Mouse (Mus musculus): ENCODE data around the gene Ppa2. TPM values are rescaled to one million over a fixed set of nuclear protein-coding genes. Genes with fewer than 3 reads are reported as not detected.

Gene Ppa2
- polyA plus RNA-seq, 1 experiment from 2014 or later = 79.6 TPM

GRCm38 (mm10) chr3:133331184-133331866 is 21.4 kb downstream of the Ppa2 start:
- no peak overlapping the region for H3K27ac ChIP-seq (replicated peaks)

DNA sequence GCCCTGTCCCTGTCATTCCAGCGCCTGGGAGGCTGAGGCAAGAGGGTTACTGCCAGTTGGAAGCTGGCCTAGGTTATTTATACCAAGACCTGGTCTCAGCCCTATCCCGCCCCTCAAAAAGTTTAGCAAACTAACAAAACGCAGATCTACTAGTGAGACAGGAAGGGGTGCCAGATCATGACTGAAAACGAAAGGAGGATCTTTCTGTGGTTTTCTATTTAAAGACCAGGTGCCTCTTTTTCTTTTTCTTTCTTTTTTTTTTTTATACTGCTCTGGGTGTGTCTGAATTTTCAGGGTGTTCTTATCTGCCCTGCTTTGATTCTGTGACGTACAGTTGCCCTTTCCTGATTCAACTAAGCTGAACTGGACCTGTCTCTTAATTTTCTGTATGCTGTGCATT is 22.4 kb downstream of the Ppa2 start:
- no peak overlapping the region for H3K4me2 ChIP-seq (replicated peaks)
- no peak overlapping the region for H3K4me3 ChIP-seq (replicated peaks)
- ATAC-seq (ENCODE audit: insufficient number of reproducible peaks, low FRiP score, low TSS enrichment, low read depth) = no peak
- no peaks in the 10 kb centered on the region for H3K27me3 ChIP-seq
- H3K27ac ChIP-seq (replicated peaks) = no peak overlapping the region
- no peak overlapping the region for H3K9ac ChIP-seq
- 81% methylated on average over 5 of the region's 5 CpGs for whole genome bisulfite sequencing
- H3K36me3 ChIP-seq = peaks cover 8% of the 10 kb centered on the region; the same call in 1 of the 2 replicates
- H3K4me1 ChIP-seq = 0 out of 2 replicates have a peak, but pooled peaks cover 7% of the 10 kb centered on the region
- H3K9me3 ChIP-seq (replicated peaks) = no peaks in the 10 kb centered on the region

More at GRCm38 (mm10) chr3:133331184-133331866, 21.4 kb downstream of the Ppa2 start:
- no peak; the same call in 1 of the 2 replicates for ATAC-seq (ENCODE audit: insufficient number of reproducible peaks, low FRiP score, low TSS enrichment, low read depth)
- WGBS = 59% methylated on average over 15 of the region's 15 CpGs
- 0 out of 2 replicates have a peak, but pooled peaks cover 7% of the 10 kb centered on the region for H3K4me1 ChIP-seq
- H3K9ac ChIP-seq = no peak overlapping the region
- H3K4me3 ChIP-seq (replicated peaks) = no peak overlapping the region
- peaks cover 9% of the 10 kb centered on the region; the same call in 1 of the 2 replicates for H3K36me3 ChIP-seq
- H3K4me2 ChIP-seq (replicated peaks) = no peak overlapping the region
- H3K9me3 ChIP-seq (replicated peaks) = no peaks in the 10 kb centered on the region
- H3K27me3 ChIP-seq = no peaks in the 10 kb centered on the region

DNA sequence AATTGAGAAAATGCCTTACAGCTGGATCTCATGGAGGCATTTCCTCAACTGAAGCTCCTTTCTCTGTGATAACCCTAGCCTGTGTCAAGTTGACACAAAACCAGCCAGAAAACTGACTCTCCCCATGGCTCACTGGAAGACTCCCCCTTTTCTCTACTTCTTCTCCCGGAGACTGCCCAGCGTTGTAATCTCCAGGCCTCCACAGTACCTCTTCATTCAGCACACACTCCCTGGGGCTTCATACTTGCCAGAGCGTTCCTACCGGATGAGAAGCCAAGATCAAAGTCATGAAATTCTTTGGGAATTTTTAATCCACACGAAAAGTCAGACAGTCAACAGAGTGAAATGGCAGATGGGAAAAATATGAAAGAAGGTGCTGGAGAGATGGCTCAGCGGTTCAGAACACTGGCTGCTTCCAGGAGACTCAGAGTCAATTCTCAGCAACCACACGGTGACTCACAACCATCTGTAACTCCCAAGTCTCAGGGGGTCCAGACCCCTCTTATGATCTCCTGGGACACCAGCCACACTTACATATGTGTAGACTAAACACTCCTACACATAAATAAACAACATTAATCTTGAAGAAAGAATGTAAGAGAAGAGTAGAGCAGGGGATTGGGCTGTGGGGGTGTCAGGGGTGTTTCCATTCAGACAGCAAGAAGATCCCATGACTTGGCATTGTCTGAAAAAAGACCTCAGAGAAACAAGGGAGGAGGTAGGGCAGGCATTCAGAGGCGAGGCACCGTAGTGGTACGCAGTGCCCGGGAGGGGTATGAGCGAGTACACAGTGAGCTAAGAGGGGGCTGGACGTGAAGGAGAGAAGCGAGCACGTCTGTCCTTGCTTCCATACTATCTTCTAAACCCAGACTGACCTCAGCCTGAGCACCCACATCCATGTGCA is 23.6 kb downstream of the Ppa2 start:
- Histone ChIP-seq H3K9me3 (replicated peaks) (no peaks in the 10 kb centered on the region), H3K4me1 (0 out of 2 replicates have a peak, but pooled peaks cover 7% of the 10 kb centered on the region), H3K9ac (no peak overlapping the region), H3K4me3 (replicated peaks) (no peak overlapping the region), H3K27me3 (no peaks in the 10 kb centered on the region), H3K27ac (replicated peaks) (no peak overlapping the region), H3K36me3 (peaks cover 4% of the 10 kb centered on the region; the same call in 1 of the 2 replicates), H3K4me2 (replicated peaks) (no peak overlapping the region)
- no peak for ATAC-seq (ENCODE audit: insufficient number of reproducible peaks, low FRiP score, low TSS enrichment, low read depth)
- WGBS = 59% methylated on average over 15 of the region's 15 CpGs

- no peak overlapping the region for H3K9ac ChIP-seq
- no peak overlapping the region for H3K27ac ChIP-seq (replicated peaks)
- no peak overlapping the region for H3K4me3 ChIP-seq (replicated peaks)
- peaks cover 4% of the 10 kb centered on the region; the same call in 1 of the 2 replicates for H3K36me3 ChIP-seq
- no peak overlapping the region for H3K4me2 ChIP-seq (replicated peaks)
- 73% methylated on average over 5 of the region's 5 CpGs for WGBS
- H3K9me3 ChIP-seq (replicated peaks) = no peaks in the 10 kb centered on the region
- H3K4me1 ChIP-seq = peaks cover 16% of the 10 kb centered on the region
- ATAC-seq (ENCODE audit: insufficient number of reproducible peaks, low FRiP score, low TSS enrichment, low read depth) = no peak
- H3K27me3 ChIP-seq = no peaks in the 10 kb centered on the region
Observed at GRCm38 (mm10) chr3:133334691-133335090, 24.8 kb downstream of the Ppa2 start.

GRCm38 (mm10) chr3:133335166-133335565 is 25.3 kb downstream of the Ppa2 start:
- no peak for ATAC-seq (ENCODE audit: insufficient number of reproducible peaks, low FRiP score, low TSS enrichment, low read depth)
- Histone ChIP-seq H3K4me1 (peaks cover 16% of the 10 kb centered on the region), H3K27me3 (no peaks in the 10 kb centered on the region), H3K27ac (replicated peaks) (no peak overlapping the region), H3K9ac (no peak overlapping the region), H3K36me3 (peaks cover 5% of the 10 kb centered on the region; the same call in 1 of the 2 replicates), H3K4me2 (replicated peaks) (no peak overlapping the region), H3K4me3 (replicated peaks) (no peak overlapping the region), H3K9me3 (replicated peaks) (no peaks in the 10 kb centered on the region)
- WGBS = 62% methylated on average over 2 of the region's 2 CpGs

DNA sequence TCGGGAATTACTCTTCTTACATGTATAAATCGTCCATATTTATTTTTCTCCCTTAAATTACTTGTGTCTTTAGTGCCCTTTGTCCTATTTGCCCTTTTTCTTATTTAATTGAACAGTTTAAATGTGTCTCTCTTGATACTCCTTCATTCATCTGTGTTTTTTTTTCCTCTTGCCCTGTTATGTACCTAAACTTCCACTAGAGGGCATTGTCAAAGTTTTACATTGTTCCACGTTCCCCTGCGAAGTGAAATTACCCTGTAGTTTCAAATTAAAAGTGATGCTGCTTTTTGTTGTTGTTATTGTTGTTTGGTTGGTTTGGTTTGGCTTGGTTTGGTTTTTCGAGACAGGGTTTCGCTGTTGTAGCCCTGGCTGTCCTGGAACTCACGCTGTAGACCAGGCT is 26.5 kb downstream of the Ppa2 start:
- Histone ChIP-seq H3K4me1 (peaks cover 16% of the 10 kb centered on the region), H3K27me3 (no peaks in the 10 kb centered on the region), H3K4me2 (replicated peaks) (no peak overlapping the region), H3K4me3 (replicated peaks) (no peak overlapping the region), H3K27ac (replicated peaks) (no peak overlapping the region), H3K36me3 (peaks cover 10% of the 10 kb centered on the region; the same call in 1 of the 2 replicates), H3K9me3 (replicated peaks) (no peaks in the 10 kb centered on the region), H3K9ac (no peak overlapping the region)
- ATAC-seq (ENCODE audit: insufficient number of reproducible peaks, low FRiP score, low TSS enrichment, low read depth) = no peak
- WGBS = 73% methylated on average over 7 of the region's 7 CpGs

GRCm38 (mm10) chr3:133338851-133339356 is 29.0 kb downstream of the Ppa2 start:
- Histone ChIP-seq H3K27me3 (no peaks in the 10 kb centered on the region), H3K4me2 (replicated peaks) (peak overlapping the region; percentile 8; the same call in 1 of the 2 replicates), H3K27ac (replicated peaks) (peak overlapping the region; percentile 73), H3K4me1 (peaks cover 9% of the 10 kb centered on the region), H3K36me3 (peaks cover 7% of the 10 kb centered on the region; the same call in 1 of the 2 replicates), H3K9ac (no peak overlapping the region), H3K9me3 (replicated peaks) (no peaks in the 10 kb centered on the region), H3K4me3 (replicated peaks) (no peak overlapping the region)
- WGBS = 31% methylated on average over 9 of the region's 9 CpGs
- no peak for ATAC-seq (ENCODE audit: insufficient number of reproducible peaks, low FRiP score, low TSS enrichment, low read depth)

DNA sequence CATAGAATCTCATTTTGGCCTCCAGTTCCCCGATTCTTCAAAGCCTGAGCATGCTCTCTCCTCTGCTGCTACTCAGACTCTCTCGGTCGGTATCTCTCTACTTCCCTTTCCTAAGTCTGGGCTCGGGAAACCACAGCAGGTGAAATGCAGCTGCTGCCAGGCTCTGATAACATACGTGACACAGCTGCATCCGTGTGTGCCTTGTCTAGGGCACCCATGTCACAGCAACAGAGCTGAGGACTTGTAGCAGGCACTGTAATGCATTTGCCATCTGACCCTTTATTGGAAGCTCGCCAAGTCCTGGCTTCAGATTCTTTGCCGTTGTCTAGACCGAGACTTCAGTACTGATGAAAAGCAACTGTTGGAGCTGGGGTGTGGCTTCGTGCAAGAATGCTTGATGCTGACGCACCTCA is 29.5 kb downstream of the Ppa2 start:
- H3K4me1 ChIP-seq = peaks cover 9% of the 10 kb centered on the region
- no peaks in the 10 kb centered on the region for H3K27me3 ChIP-seq
- H3K27ac ChIP-seq (replicated peaks) = peak overlapping the region; percentile 73
- peak overlapping the region; percentile 8; the same call in 1 of the 2 replicates for H3K4me2 ChIP-seq (replicated peaks)
- no peak overlapping the region for H3K4me3 ChIP-seq (replicated peaks)
- H3K36me3 ChIP-seq = peaks cover 7% of the 10 kb centered on the region; the same call in 1 of the 2 replicates
- H3K9me3 ChIP-seq (replicated peaks) = no peaks in the 10 kb centered on the region
- H3K9ac ChIP-seq = no peak overlapping the region
- peak; percentile 81 for ATAC-seq (ENCODE audit: insufficient number of reproducible peaks, low FRiP score, low TSS enrichment, low read depth)
- 18% methylated on average over 11 of the region's 11 CpGs for WGBS

DNA sequence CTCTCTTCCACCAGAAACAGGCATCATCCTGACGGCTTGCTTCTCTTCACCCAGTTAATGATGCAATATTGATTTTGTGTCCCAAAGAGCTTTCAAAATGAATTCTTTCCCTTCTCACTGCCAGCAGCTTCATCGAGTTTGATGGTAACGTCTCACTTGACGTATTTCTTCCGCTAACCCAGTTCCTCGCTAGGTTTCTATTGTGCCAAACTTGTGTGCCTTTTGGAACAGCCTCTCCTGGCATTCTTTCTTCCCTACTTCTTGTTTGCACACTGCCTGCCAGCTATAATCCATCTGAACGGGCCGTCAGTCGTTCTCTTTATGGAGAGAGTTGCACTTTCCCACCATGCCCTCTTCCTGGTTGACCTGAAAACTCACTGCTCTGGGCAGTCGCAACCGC is 31.2 kb downstream of the Ppa2 start:
- H3K9me3 ChIP-seq (replicated peaks) = no peaks in the 10 kb centered on the region
- no peak overlapping the region for H3K4me2 ChIP-seq (replicated peaks)
- 86% methylated on average over 11 of the region's 11 CpGs for WGBS
- no peak overlapping the region for H3K4me3 ChIP-seq (replicated peaks)
- H3K36me3 ChIP-seq = peaks cover 7% of the 10 kb centered on the region; the same call in 1 of the 2 replicates
- no peaks in the 10 kb centered on the region for H3K27me3 ChIP-seq
- H3K4me1 ChIP-seq = peaks cover 9% of the 10 kb centered on the region
- H3K9ac ChIP-seq = no peak overlapping the region
- no peak overlapping the region for H3K27ac ChIP-seq (replicated peaks)
- ATAC-seq (ENCODE audit: insufficient number of reproducible peaks, low FRiP score, low TSS enrichment, low read depth) = no peak

GRCm38 (mm10) chr3:133347535-133347934 is 37.6 kb downstream of the Ppa2 start:
- Histone ChIP-seq H3K4me3 (replicated peaks) (no peak overlapping the region), H3K4me1 (no peaks in the 10 kb centered on the region), H3K27me3 (no peaks in the 10 kb centered on the region), H3K9me3 (replicated peaks) (no peaks in the 10 kb centered on the region), H3K4me2 (replicated peaks) (no peak overlapping the region), H3K9ac (no peak overlapping the region), H3K36me3 (peaks cover 5% of the 10 kb centered on the region; the same call in 1 of the 2 replicates), H3K27ac (replicated peaks) (no peak overlapping the region)
- whole genome bisulfite sequencing = 57% methylated on average over 7 of the region's 7 CpGs
- ATAC-seq (ENCODE audit: insufficient number of reproducible peaks, low FRiP score, low TSS enrichment, low read depth) = no peak

GRCm38 (mm10) chr3:133348847-133349246 is 38.9 kb downstream of the Ppa2 start:
- Histone ChIP-seq H3K27me3 (no peaks in the 10 kb centered on the region), H3K4me2 (replicated peaks) (no peak overlapping the region), H3K9me3 (replicated peaks) (no peaks in the 10 kb centered on the region), H3K9ac (no peak overlapping the region), H3K27ac (replicated peaks) (no peak overlapping the region), H3K4me1 (no peaks in the 10 kb centered on the region), H3K4me3 (replicated peaks) (no peak overlapping the region), H3K36me3 (peaks cover 5% of the 10 kb centered on the region; the same call in 1 of the 2 replicates)
- WGBS = 90% methylated on average over 2 of the region's 2 CpGs
- no peak for ATAC-seq (ENCODE audit: insufficient number of reproducible peaks, low FRiP score, low TSS enrichment, low read depth)
